Mouse (Mus musculus) regulatory T cell (primary cell): ENCODE measurements around the gene Zfp622.

ENCODE experiments used
- in situ Hi-C: fragments of 300-600 bp; cut with MboI, MseI; formaldehyde crosslinking; loops from one replicate; pipeline ENCODE4 v1.15.1; 2025; ENCODE audit warnings: high pct_unique_total_duplicates

The Zfp622 gene

GRCm38 (mm10) chr15:25984067-25984733 lies at the start of gene Zfp622:
Gene Zfp622, plus strand, starts transcription at chr15:25984366.
- in situ Hi-C loops = no loop called here

GRCm38 (mm10) chr15:25934411-25934810 lies 49.8 kb upstream of the Zfp622 start:
- in situ Hi-C loops = no loop called here

GRCm38 (mm10) chr15:25938496-25938895 lies 45.7 kb upstream of the Zfp622 start:
- in situ Hi-C loops = no loop called here

GRCm38 (mm10) chr15:25940397-25941377 lies 43.5 kb upstream of the Zfp622 start:
- in situ Hi-C loops = no loop called here

- in situ Hi-C loops = no loop called here
Measured at GRCm38 (mm10) chr15:25941514-25941913, 42.7 kb upstream of the Zfp622 start.

- in situ Hi-C loops = no loop called here
Measured at GRCm38 (mm10) chr15:25942415-25942814, 41.8 kb upstream of the Zfp622 start.

- in situ Hi-C loops = no loop called here
Measured at GRCm38 (mm10) chr15:25943386-25944137, 40.6 kb upstream of the Zfp622 start.

GRCm38 (mm10) chr15:25945224-25945623 lies 38.9 kb upstream of the Zfp622 start:
- in situ Hi-C loops = no loop called here

- in situ Hi-C loops = no loop called here
Measured at GRCm38 (mm10) chr15:25946482-25946881, 37.7 kb upstream of the Zfp622 start.

- in situ Hi-C loops = no loop called here
Measured at GRCm38 (mm10) chr15:25947383-25947782, 36.8 kb upstream of the Zfp622 start.

GRCm38 (mm10) chr15:25948257-25949223 lies 35.6 kb upstream of the Zfp622 start:
- in situ Hi-C loops = no loop called here

GRCm38 (mm10) chr15:25949696-25950095 lies 34.5 kb upstream of the Zfp622 start:
- in situ Hi-C loops = no loop called here

- in situ Hi-C loops = no loop called here
Measured at GRCm38 (mm10) chr15:25950584-25950983, 33.6 kb upstream of the Zfp622 start.

GRCm38 (mm10) chr15:25951037-25951436 lies 33.1 kb upstream of the Zfp622 start:
- in situ Hi-C loops = no loop called here

- in situ Hi-C loops = loop anchor here (5.0 kb wide), 1 partner anchor 149 kb away; no protein-coding TSS in a partner anchor
Measured at GRCm38 (mm10) chr15:25956001-25956400, 28.2 kb upstream of the Zfp622 start.

GRCm38 (mm10) chr15:25956422-25957117 lies 27.6 kb upstream of the Zfp622 start:
- in situ Hi-C loops = loop anchor here (5.0 kb wide), 1 partner anchor 149 kb away; no protein-coding TSS in a partner anchor

- in situ Hi-C loops = loop anchor here (5.0 kb wide), 1 partner anchor 150 kb away; no protein-coding TSS in a partner anchor
Measured at GRCm38 (mm10) chr15:25957651-25958050, 26.5 kb upstream of the Zfp622 start.

- in situ Hi-C loops = loop anchor here (5.0 kb wide), 1 partner anchor 152 kb away; no protein-coding TSS in a partner anchor
Measured at GRCm38 (mm10) chr15:25959375-25959774, 24.8 kb upstream of the Zfp622 start.

- in situ Hi-C loops = loop anchor here (10.0 kb wide), 1 partner anchor 1005 kb away; no protein-coding TSS in a partner anchor
Measured at GRCm38 (mm10) chr15:25960231-25960630, 23.9 kb upstream of the Zfp622 start.
